Mouse (Mus musculus) neural tube, embryonic 15.5 days (tissue): Measurements from ENCODE around the gene Ttc13. TPM values are rescaled to one million over a fixed set of nuclear protein-coding genes. Genes with fewer than 3 reads are reported as not detected.
A peak's percentile ranks its signal among the peaks of the same experiment; 100 is the strongest.

Experiments
- ATAC-seq: fragments of 200-750 bp; cut with Nextera tagmentation; 2 replicates; pipeline ENCODE4 v1.8.0; 2017; ENCODE audit warnings: mild to moderate bottlenecking, moderate TSS enrichment, moderate library complexity; ENCODE audit not compliant: low FRiP score
- H3K27ac ChIP-seq: fragments of 300-500 bp; sonication (generic); replicated peaks from 2 replicates; pipeline ENCODE4 v1.5.1; 2015; ENCODE audit warnings: mild to moderate bottlenecking, inconsistent platforms
- H3K27me3 ChIP-seq: fragments of 300-500 bp; sonication (generic); replicated peaks from 2 replicates; pipeline ENCODE4 v1.6.1; 2015; ENCODE audit warnings: inconsistent platforms
- H3K36me3 ChIP-seq: fragments of 300-500 bp; sonication (generic); 2 replicates; pipeline ENCODE4 v1.6.1; 2015; ENCODE audit warnings: inconsistent platforms
- H3K4me1 ChIP-seq: fragments of 300-500 bp; sonication (generic); 2 replicates; pipeline ENCODE4 v1.6.1; 2015; ENCODE audit warnings: inconsistent platforms
- H3K4me2 ChIP-seq: fragments of 300-500 bp; sonication (generic); 2 replicates; pipeline ENCODE4 v1.6.1; 2015; ENCODE audit warnings: inconsistent platforms, mild to moderate bottlenecking, moderate library complexity
- H3K4me3 ChIP-seq: fragments of 300-500 bp; sonication (generic); replicated peaks from 2 replicates; pipeline ENCODE4 v1.5.1; 2015; ENCODE audit warnings: mild to moderate bottlenecking, inconsistent platforms
- H3K9ac ChIP-seq: fragments of 300-500 bp; sonication (generic); replicated peaks from 2 replicates; pipeline ENCODE4 v1.6.1; 2015; ENCODE audit warnings: mild to moderate bottlenecking, inconsistent platforms
- H3K9me3 ChIP-seq: fragments of 300-500 bp; sonication (generic); replicated peaks from 2 replicates; pipeline ENCODE4 v1.6.1; 2016; ENCODE audit warnings: inconsistent platforms
- WGBS: fragments of 180-500 bp; shearing (Covaris S2); methylation state at CpG from one replicate; pipeline ENCODE4 v1.1.7; 2015; ENCODE audit warnings: mixed read lengths; 5-methylcytosine and 5-hydroxymethylcytosine counted together
- polyA plus RNA-seq: library from polyadenylated mRNA; unstranded; fragments of >200 nt; fragmentation: Nextera tagmentation; extraction: Ambion mirVana; gene quantifications from 2 replicates; pipeline ENCODE4 v1.2.1, GENCODE M21; 2015

Ttc13 gene
- polyA plus RNA-seq, 1 experiment from 2014 or later = 62.9 TPM

GRCm38 (mm10) chr8:124652546-124652945, 69.2 kb downstream of the Ttc13 start:
- H3K4me2 ChIP-seq = no peak overlapping the region
- no peak overlapping the region for H3K9ac ChIP-seq
- peak overlapping the region; percentile 18 for H3K27ac ChIP-seq
- H3K9me3 ChIP-seq = no peaks in the 10 kb centered on the region
- no peaks in the 10 kb centered on the region for H3K27me3 ChIP-seq
- no peak overlapping the region for H3K4me3 ChIP-seq
- ATAC-seq = no peak
- H3K4me1 ChIP-seq = peaks cover 51% of the 10 kb centered on the region
- peaks cover 12% of the 10 kb centered on the region for H3K36me3 ChIP-seq
- 35% methylated on average over 4 of the region's 4 CpGs for WGBS

DNA sequence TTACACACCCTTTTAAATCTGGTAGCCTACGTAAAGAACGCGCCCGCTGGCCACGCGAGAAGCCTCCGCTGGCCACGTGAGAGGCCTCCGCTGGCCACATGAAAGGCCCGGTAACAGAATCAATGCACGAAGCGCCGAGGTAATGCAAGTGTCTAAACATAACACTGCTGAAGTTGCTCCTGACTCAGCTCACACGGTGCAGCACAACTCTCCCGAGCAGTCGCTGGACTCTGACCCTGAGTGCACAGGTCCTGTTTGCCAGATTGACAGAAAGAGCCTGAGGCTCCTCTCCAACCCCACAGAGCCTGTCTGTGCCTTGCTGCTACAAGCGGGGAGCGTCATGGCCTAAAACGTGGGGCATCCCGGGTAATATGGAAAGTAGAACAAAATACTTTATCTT, 70.0 kb downstream of the Ttc13 start:
- H3K4me3 ChIP-seq = no peak overlapping the region
- peaks cover 12% of the 10 kb centered on the region for H3K36me3 ChIP-seq
- no peak for ATAC-seq
- H3K4me2 ChIP-seq = no peak overlapping the region
- no peak overlapping the region for H3K27ac ChIP-seq
- H3K4me1 ChIP-seq = peaks cover 48% of the 10 kb centered on the region
- H3K9ac ChIP-seq = no peak overlapping the region
- H3K9me3 ChIP-seq = no peaks in the 10 kb centered on the region
- no peaks in the 10 kb centered on the region for H3K27me3 ChIP-seq
- 91% methylated on average over 20 of the region's 20 CpGs for WGBS

- no peak for ATAC-seq
- Histone ChIP-seq H3K36me3 (peaks cover 9% of the 10 kb centered on the region), H3K4me1 (peaks cover 43% of the 10 kb centered on the region), H3K9me3 (no peaks in the 10 kb centered on the region), H3K9ac (no peak overlapping the region), H3K27ac (no peak overlapping the region), H3K4me2 (no peak overlapping the region), H3K27me3 (no peaks in the 10 kb centered on the region), H3K4me3 (no peak overlapping the region)
These were observed 73.5 kb downstream of the Ttc13 start for GRCm38 (mm10) chr8:124648311-124648710.

- Histone ChIP-seq H3K4me1 (peaks cover 28% of the 10 kb centered on the region), H3K36me3 (peaks cover 14% of the 10 kb centered on the region), H3K4me2 (peak overlapping the region; percentile 35), H3K9me3 (no peaks in the 10 kb centered on the region), H3K4me3 (no peak overlapping the region), H3K9ac (no peak overlapping the region), H3K27me3 (no peaks in the 10 kb centered on the region), H3K27ac (peak overlapping the region; percentile 70)
- WGBS = 36% methylated on average over 18 of the region's 18 CpGs
- peak; percentile 67 for ATAC-seq
These were observed 78.0 kb downstream of the Ttc13 start for GRCm38 (mm10) chr8:124643540-124644339.

GRCm38 (mm10) chr8:124641599-124641998, 80.2 kb downstream of the Ttc13 start:
- no peak for ATAC-seq
- Histone ChIP-seq H3K4me2 (no peak overlapping the region), H3K4me3 (no peak overlapping the region), H3K9me3 (no peaks in the 10 kb centered on the region), H3K4me1 (peaks cover 24% of the 10 kb centered on the region), H3K9ac (no peak overlapping the region), H3K27ac (no peak overlapping the region), H3K36me3 (peaks cover 36% of the 10 kb centered on the region), H3K27me3 (no peaks in the 10 kb centered on the region)
- 95% methylated on average over 8 of the region's 8 CpGs for WGBS

GRCm38 (mm10) chr8:124635247-124635502, 86.6 kb downstream of the Ttc13 start:
- Histone ChIP-seq H3K27ac (no peak overlapping the region), H3K4me2 (no peak overlapping the region), H3K4me1 (0 out of 2 replicates have a peak, but pooled peaks cover 5% of the 10 kb centered on the region), H3K27me3 (no peaks in the 10 kb centered on the region), H3K9ac (no peak overlapping the region), H3K36me3 (peaks cover 45% of the 10 kb centered on the region), H3K4me3 (no peak overlapping the region), H3K9me3 (no peaks in the 10 kb centered on the region)
- no peak for ATAC-seq
- 87% methylated on average over 8 of the region's 8 CpGs for WGBS

DNA sequence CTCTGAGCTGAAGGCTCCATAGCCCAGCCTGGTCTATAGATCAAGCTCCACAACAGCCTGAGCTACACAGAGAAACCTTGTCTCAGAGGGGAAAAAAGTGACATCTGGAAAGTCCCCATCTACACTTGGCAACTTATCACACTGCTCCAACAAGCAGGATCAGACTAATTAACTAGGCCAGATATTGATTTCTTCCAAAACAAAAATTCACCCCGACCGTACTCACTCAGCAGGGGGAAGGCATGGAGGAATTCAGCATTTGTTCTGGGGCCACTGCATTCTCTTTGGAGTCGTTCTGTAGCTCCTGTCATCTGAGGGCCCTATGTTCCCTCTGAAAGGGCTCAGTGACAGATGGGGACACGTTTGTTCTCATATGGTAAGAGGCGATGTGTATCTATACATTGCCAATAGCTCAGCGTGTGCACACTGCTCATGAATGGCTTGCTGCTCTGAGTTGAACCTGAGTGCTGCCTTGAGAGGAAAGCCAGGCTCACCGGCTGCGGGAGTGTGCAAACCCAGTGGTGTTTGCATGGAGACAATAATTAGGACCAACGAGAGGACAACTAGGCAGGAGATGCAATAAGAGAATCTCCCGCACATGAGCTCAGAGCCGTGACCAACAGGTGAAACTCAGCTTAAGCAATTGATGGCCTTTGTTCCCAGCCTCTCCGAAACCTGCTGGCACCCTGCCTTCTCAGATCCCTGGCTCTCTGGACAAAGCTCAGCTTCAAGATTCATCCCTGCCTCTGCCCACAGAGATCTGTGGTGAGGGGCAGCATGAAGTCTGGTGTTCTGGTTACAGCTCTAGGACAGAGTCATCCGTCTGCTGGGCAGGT, 87.2 kb downstream of the Ttc13 start:
- no peak for ATAC-seq
- Histone ChIP-seq H3K9ac (no peak overlapping the region), H3K4me3 (no peak overlapping the region), H3K4me1 (0 out of 2 replicates have a peak, but pooled peaks cover 5% of the 10 kb centered on the region), H3K27ac (no peak overlapping the region), H3K9me3 (no peaks in the 10 kb centered on the region), H3K36me3 (peaks cover 43% of the 10 kb centered on the region), H3K27me3 (no peaks in the 10 kb centered on the region), H3K4me2 (no peak overlapping the region)
- WGBS = 69% methylated on average over 13 of the region's 13 CpGs

DNA sequence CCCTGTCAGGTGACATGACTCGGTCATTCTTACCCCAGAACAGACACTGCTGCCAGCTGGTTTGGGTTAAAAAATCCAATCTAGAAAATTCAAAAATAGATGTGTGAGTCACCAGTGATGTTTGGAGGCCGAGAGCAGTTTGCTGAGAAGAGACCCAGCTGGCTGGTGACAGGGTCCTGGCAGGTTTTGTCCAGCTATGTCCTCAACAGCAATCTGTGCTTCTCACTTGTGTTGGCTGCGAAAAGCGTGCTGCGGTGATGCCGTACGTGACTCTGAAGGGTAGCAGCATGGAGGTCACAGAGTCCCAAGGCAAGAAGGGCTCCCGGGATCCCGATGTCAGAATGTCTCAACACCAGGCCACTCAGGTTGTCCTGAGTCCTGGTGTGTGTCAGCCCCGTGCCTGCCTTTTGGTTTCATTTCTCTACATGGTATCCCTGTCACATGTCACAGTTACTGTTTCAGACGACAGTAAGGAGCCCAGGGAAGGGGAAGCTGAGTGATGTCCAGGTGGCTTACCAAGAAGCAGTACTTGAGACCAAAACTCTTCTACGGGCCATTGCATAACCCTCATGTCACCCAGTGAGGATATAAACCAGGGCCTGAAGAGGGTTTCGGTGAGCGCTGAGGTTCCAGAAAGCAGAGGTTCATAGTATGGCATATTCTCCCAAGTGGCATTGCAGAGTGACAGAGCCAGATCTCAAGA, 88.6 kb downstream of the Ttc13 start:
- 0 out of 2 replicates have a peak, but pooled peaks cover 5% of the 10 kb centered on the region for H3K4me1 ChIP-seq
- no peak overlapping the region for H3K4me3 ChIP-seq
- H3K27me3 ChIP-seq = no peaks in the 10 kb centered on the region
- no peak overlapping the region for H3K9ac ChIP-seq
- peaks cover 30% of the 10 kb centered on the region for H3K36me3 ChIP-seq
- no peak overlapping the region for H3K27ac ChIP-seq
- H3K9me3 ChIP-seq = no peaks in the 10 kb centered on the region
- WGBS = 89% methylated on average over 14 of the region's 14 CpGs
- no peak overlapping the region for H3K4me2 ChIP-seq
- no peak for ATAC-seq

DNA sequence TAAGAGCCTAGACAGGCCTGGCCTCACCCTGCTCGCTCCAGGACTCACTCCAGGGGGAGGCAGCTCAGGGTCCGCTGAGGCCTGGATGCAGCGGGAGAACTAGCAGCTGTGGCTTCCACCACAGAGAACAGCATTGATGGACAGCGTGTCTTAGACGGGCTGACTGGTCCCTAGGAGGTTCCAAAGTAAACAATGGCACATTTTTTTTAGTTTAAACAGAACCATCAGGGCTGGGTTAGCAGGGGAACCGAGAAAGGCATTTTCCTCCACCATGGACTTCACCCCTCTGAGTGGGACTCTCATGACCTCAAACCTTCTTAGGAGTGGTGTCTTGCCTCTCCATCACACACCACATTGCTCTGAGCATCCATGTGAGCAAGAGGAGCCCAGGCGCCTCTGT, 89.8 kb downstream of the Ttc13 start:
- H3K36me3 ChIP-seq = peaks cover 18% of the 10 kb centered on the region
- H3K4me2 ChIP-seq = no peak overlapping the region
- no peaks in the 10 kb centered on the region for H3K9me3 ChIP-seq
- no peak overlapping the region for H3K4me3 ChIP-seq
- 0 out of 2 replicates have a peak overlapping the region, but pooled peaks have one; percentile 37 for H3K27ac ChIP-seq
- no peak overlapping the region for H3K9ac ChIP-seq
- no peak for ATAC-seq
- H3K4me1 ChIP-seq = 0 out of 2 replicates have a peak, but pooled peaks cover 5% of the 10 kb centered on the region
- WGBS = 58% methylated on average over 7 of the region's 7 CpGs
- no peaks in the 10 kb centered on the region for H3K27me3 ChIP-seq

- WGBS = 84% methylated on average over 4 of the region's 4 CpGs
- Histone ChIP-seq H3K27ac (no peak overlapping the region), H3K36me3 (peaks cover 8% of the 10 kb centered on the region; the same call in 1 of the 2 replicates), H3K9me3 (no peaks in the 10 kb centered on the region), H3K9ac (no peak overlapping the region), H3K27me3 (no peaks in the 10 kb centered on the region), H3K4me3 (no peak overlapping the region), H3K4me1 (0 out of 2 replicates have a peak, but pooled peaks cover 5% of the 10 kb centered on the region), H3K4me2 (no peak overlapping the region)
- no peak for ATAC-seq
These were observed 90.9 kb downstream of the Ttc13 start for GRCm38 (mm10) chr8:124630891-124631290.

GRCm38 (mm10) chr8:124630489-124630888, 91.3 kb downstream of the Ttc13 start:
- no peak for ATAC-seq
- Histone ChIP-seq H3K27ac (no peak overlapping the region), H3K27me3 (no peaks in the 10 kb centered on the region), H3K4me3 (no peak overlapping the region), H3K4me2 (no peak overlapping the region), H3K4me1 (0 out of 2 replicates have a peak, but pooled peaks cover 5% of the 10 kb centered on the region), H3K36me3 (peaks cover 4% of the 10 kb centered on the region; the same call in 1 of the 2 replicates), H3K9me3 (no peaks in the 10 kb centered on the region), H3K9ac (no peak overlapping the region)
- WGBS = 80% methylated on average over 6 of the region's 6 CpGs
